Mouse (Mus musculus) midbrain, embryonic 14.5 days (tissue): ENCODE measurements around the gene Chst15. TPM values are rescaled to one million over a fixed set of nuclear protein-coding genes. Genes with fewer than 3 reads are reported as not detected.

Source experiments
- ATAC-seq: fragments of 200-750 bp; cut with Nextera tagmentation; 2 replicates; pipeline ENCODE4 v1.8.0; 2017; ENCODE audit warnings: moderate number of reproducible peaks, moderate library complexity; ENCODE audit not compliant: low FRiP score, low TSS enrichment
- DNase-seq: peaks from one replicate; pipeline ENCODE4 v3.0.0-alpha.2; 2015
- H3K27ac ChIP-seq: fragments of 300-500 bp; sonication (generic); replicated peaks from 2 replicates; pipeline ENCODE4 v1.5.1; 2014; ENCODE audit warnings: mild to moderate bottlenecking, low read depth, low read length, moderate library complexity
- H3K27me3 ChIP-seq: fragments of 300-500 bp; sonication (generic); 2 replicates; pipeline ENCODE4 v1.6.1; 2014; ENCODE audit warnings: low read length, control low read depth, mixed read lengths; ENCODE audit not compliant: control insufficient read depth, insufficient read depth
- H3K36me3 ChIP-seq: fragments of 300-500 bp; sonication (generic); 2 replicates; pipeline ENCODE4 v1.6.1; 2014; ENCODE audit warnings: low read length, control low read depth; ENCODE audit not compliant: control insufficient read depth, insufficient read depth
- H3K4me1 ChIP-seq: fragments of 300-500 bp; sonication (generic); 2 replicates; pipeline ENCODE4 v1.6.1; 2014; ENCODE audit warnings: mild to moderate bottlenecking, antibody characterized with exemption, low read length, control low read depth; ENCODE audit not compliant: control insufficient read depth, insufficient read depth
- H3K4me2 ChIP-seq: fragments of 300-500 bp; sonication (generic); 2 replicates; pipeline ENCODE4 v1.6.1; 2014; ENCODE audit warnings: mild to moderate bottlenecking, low read length, moderate library complexity
- H3K4me3 ChIP-seq: fragments of 300-500 bp; sonication (generic); replicated peaks from 2 replicates; pipeline ENCODE4 v1.5.1; 2014; ENCODE audit warnings: low read depth, low read length
- H3K9ac ChIP-seq: fragments of 300-500 bp; sonication (generic); replicated peaks from 2 replicates; pipeline ENCODE4 v1.6.1; 2014; ENCODE audit warnings: mild to moderate bottlenecking, low read length, moderate library complexity
- H3K9me3 ChIP-seq: fragments of 300-500 bp; sonication (generic); 2 replicates; pipeline ENCODE4 v1.6.1; 2016; ENCODE audit warnings: low read length, control low read depth, mixed read lengths; ENCODE audit not compliant: control insufficient read depth
- WGBS: fragments of 180-500 bp; shearing (Covaris S2); extraction: QIAGEN DNeasy Blood & Tissue Kit; methylation state at CpG from one replicate; pipeline ENCODE4 v1.1.7; 2014; 5-methylcytosine and 5-hydroxymethylcytosine counted together
- polyA plus RNA-seq: library from polyadenylated mRNA; unstranded; fragments of >200 nt; fragmentation: Nextera tagmentation; extraction: Ambion mirVana; gene quantifications from 2 replicates; pipeline ENCODE4 v1.2.1, GENCODE M21; 2014

The Chst15 gene
- polyA plus RNA-seq, 1 experiment from 2014 or later: 17.8 TPM

DNA sequence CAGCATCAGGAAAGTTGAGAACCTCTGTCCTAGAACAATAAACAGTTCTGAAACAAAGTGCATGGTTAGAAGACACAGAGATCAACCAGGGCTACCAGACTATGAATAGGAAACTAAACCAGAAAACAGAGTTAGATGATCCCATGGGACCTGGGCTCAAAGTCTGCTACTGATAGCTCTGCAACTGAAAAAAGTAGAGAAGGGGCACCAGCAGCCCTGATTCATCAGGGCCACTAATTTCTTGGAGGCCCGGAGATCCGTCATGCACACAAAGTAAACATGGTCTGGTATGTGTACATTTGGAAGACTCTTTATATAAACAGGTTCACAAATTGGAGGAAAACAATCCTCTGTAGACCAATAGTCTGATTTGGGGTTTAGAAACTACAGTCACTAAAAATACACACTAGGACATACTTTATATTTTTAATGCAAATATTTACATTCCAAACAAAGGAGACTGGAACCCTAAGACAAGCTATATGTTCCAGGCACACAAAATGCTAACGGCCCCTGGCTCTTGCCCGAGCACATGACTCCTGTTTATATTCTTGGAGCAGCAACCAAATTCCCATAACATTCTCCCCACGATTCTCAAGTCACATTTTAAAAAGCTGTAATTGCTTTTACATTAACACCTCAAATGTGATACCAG, 8.4 kb downstream of the Chst15 start:
- no peaks in the 10 kb centered on the region for H3K27me3 ChIP-seq
- H3K9me3 ChIP-seq: no peaks in the 10 kb centered on the region
- no peak overlapping the region for H3K9ac ChIP-seq
- no peak overlapping the region for H3K4me3 ChIP-seq
- H3K4me1 ChIP-seq: 0 out of 2 replicates have a peak, but pooled peaks cover 15% of the 10 kb centered on the region
- ATAC-seq (no peak), DNase-seq (no peak)
- no peak overlapping the region for H3K4me2 ChIP-seq
- H3K36me3 ChIP-seq: no peaks in the 10 kb centered on the region
- H3K27ac ChIP-seq: no peak overlapping the region
- WGBS: 87% methylated on average over 5 of the region's 5 CpGs

DNA sequence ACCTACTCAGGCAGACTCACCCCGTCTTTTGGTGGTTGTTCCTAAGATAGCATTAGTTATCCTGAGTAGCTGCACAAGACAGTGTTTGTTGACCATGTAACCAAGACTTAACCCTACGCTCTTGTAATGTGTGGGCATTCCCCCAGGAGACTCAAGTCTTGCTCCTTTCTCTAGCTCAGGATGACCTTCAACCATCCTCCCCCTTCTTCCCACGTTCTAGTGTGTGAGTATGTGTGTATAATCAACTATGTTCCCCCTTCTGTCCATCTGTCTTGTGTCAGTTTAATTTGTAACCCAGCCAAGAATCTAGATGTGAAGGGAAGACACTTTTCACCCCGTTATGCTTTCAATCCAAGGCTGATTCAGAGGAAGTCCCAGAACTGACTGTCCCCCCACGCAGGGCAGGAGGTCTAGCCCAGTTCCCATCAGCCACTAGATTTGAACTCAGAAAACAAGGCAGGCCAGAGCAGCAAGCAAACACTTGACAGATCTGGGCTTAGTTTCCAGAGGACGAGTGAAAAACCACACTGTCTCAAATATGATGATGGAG, 9.2 kb downstream of the Chst15 start:
- 0 out of 2 replicates have a peak, but pooled peaks cover 12% of the 10 kb centered on the region for H3K4me1 ChIP-seq
- no peak for ATAC-seq
- DNase-seq: no peak
- H3K27ac ChIP-seq: no peak overlapping the region
- no peaks in the 10 kb centered on the region for H3K9me3 ChIP-seq
- no peaks in the 10 kb centered on the region for H3K27me3 ChIP-seq
- H3K4me3 ChIP-seq: no peak overlapping the region
- WGBS: 84% methylated on average over 6 of the region's 6 CpGs
- H3K9ac ChIP-seq: no peak overlapping the region
- no peaks in the 10 kb centered on the region for H3K36me3 ChIP-seq
- no peak overlapping the region for H3K4me2 ChIP-seq

GRCm38 (mm10) chr7:132306671-132307412, 10.2 kb downstream of the Chst15 start:
- Histone ChIP-seq H3K9ac (no peak overlapping the region), H3K4me2 (no peak overlapping the region), H3K36me3 (no peaks in the 10 kb centered on the region), H3K4me3 (no peak overlapping the region), H3K27ac (no peak overlapping the region), H3K27me3 (no peaks in the 10 kb centered on the region), H3K4me1 (0 out of 2 replicates have a peak, but pooled peaks cover 12% of the 10 kb centered on the region), H3K9me3 (no peaks in the 10 kb centered on the region)
- ATAC-seq (no peak), DNase-seq (no peak)
- 96% methylated on average over 8 of the region's 8 CpGs for WGBS

DNA sequence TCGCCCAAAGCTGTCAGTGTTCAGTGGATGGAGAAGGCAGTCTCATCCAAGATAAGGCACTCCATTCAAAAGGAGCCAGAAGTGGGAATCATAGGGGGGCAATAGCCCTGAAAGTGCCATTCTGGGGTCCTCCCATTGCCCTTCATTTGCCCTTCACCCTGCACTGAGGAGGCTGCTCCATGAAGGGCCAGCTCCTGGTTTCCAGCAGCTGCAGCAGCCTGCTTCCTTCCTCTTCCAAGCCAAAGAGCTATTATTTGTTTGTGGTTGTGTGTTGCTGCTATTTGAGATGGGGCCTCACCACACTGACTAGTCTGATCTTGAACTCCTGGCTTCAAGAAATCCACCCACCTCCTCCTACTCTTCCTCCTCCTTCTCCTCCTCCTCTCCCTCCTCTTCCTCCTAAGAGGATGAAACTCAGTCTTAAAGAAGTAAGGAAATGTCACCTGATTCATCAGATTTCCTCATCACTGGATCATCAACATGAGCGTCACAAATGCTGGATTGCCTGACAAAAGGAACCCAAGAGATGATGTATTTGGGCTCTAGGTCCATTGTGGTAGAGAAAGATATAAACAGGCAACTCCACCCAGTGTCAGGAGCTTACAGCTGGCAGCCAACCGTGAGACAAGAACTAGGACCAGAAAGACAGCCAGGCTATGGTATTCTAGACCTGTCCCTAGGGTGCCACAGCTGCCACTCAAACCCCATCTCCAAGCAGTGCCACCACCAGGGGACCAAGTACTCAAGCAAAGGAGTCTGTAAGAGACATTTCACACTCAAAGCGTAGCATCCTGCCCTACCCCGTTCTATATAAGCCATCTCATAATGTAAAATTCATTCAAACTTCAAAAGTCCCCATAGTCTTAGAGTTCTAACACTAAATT, 11.3 kb downstream of the Chst15 start:
- WGBS: 85% methylated on average over 5 of the region's 5 CpGs
- no peak overlapping the region for H3K9ac ChIP-seq
- H3K27me3 ChIP-seq: no peaks in the 10 kb centered on the region
- 0 out of 2 replicates have a peak, but pooled peaks cover 12% of the 10 kb centered on the region for H3K4me1 ChIP-seq
- H3K36me3 ChIP-seq: no peaks in the 10 kb centered on the region
- no peak overlapping the region for H3K27ac ChIP-seq
- DNase-seq (no peak), ATAC-seq (no peak)
- no peaks in the 10 kb centered on the region for H3K9me3 ChIP-seq
- H3K4me3 ChIP-seq: no peak overlapping the region
- H3K4me2 ChIP-seq: no peak overlapping the region

DNA sequence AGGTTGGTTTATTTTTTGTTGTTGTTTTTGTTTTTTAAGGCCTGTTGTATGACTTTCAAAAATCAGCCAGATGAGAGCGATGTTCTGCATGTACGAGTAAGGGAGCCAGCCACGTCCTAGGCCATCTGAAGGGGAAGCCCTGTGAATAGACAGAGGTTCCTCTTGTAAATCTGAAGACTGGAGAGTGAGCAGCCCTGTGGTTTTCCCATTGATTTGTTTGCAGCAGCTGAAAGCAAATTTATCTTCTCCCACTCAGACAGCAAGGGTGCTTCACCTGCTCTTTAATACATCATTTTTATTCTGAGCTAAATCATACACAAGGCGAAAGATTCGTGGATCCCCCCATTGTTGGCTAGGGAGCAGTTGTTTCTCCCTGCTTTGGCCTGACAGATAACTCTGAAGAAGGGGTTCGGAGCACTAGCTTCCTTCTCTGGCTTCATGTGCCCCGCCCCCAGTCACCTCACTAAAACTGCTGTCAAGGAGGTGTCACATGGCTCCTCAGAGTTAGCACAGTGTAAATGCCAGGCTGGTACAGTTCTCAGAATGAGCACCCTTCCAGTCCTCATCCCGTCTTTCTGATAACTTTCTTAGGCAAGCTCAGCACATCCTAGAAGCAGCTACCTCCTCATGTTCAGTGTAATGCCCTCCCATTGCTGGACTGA, 12.5 kb downstream of the Chst15 start:
- DNase-seq: no peak
- 77% methylated on average over 8 of the region's 8 CpGs for WGBS

GRCm38 (mm10) chr7:132303988-132304387, 13.0 kb downstream of the Chst15 start:
- no peak overlapping the region for H3K9ac ChIP-seq
- ATAC-seq (no peak), DNase-seq (no peak)
- no peak overlapping the region for H3K4me2 ChIP-seq
- H3K27ac ChIP-seq: no peak overlapping the region
- H3K27me3 ChIP-seq: no peaks in the 10 kb centered on the region
- 0 out of 2 replicates have a peak, but pooled peaks cover 12% of the 10 kb centered on the region for H3K4me1 ChIP-seq
- H3K9me3 ChIP-seq: no peaks in the 10 kb centered on the region
- H3K36me3 ChIP-seq: no peaks in the 10 kb centered on the region
- H3K4me3 ChIP-seq: no peak overlapping the region
- WGBS: 91% methylated on average over 7 of the region's 7 CpGs

More for the DNA sequence above, 12.5 kb downstream of the Chst15 start:
- ATAC-seq: no peak
- Histone ChIP-seq H3K4me1 (0 out of 2 replicates have a peak, but pooled peaks cover 12% of the 10 kb centered on the region), H3K4me2 (no peak overlapping the region), H3K27ac (no peak overlapping the region), H3K9ac (no peak overlapping the region), H3K27me3 (no peaks in the 10 kb centered on the region), H3K36me3 (no peaks in the 10 kb centered on the region), H3K9me3 (no peaks in the 10 kb centered on the region), H3K4me3 (no peak overlapping the region)

DNA sequence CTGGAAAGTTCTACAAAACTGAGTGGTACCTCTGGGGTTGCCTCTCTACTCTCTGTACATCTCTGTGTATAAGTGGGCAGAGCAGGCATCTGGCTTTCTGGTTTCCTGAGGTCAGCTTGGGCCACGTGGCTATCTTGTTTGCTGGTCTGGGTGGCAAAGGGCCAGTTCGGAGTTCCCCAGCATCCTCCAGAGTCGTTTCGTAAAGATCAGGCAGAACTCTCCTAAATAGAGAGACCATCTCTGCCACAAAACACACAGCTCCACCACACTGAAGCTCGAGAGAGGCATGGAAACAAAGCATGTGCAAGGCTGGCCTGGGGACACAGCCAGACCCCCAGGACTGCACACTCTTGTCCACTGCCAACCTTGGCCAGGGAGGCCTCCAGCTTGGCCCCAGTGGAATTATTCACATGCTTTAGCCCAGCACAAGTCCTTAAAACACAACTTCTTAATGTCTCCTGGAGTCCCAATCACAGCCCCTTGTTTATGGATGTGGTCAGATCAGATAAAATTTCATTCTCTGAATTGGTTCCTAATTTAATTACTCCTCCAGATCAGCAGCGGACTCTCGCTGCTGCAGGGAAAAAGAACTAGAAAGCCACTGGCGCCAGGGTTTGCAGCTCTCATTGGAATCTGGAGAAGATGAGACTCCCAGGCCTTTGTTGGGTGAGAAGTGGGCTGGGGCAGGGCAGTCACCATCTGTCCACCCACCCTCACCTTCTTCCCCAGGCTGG, 14.4 kb downstream of the Chst15 start:
- Histone ChIP-seq H3K4me2 (no peak overlapping the region), H3K4me1 (0 out of 2 replicates have a peak, but pooled peaks cover 12% of the 10 kb centered on the region), H3K36me3 (no peaks in the 10 kb centered on the region), H3K9ac (no peak overlapping the region), H3K27ac (no peak overlapping the region), H3K4me3 (no peak overlapping the region), H3K27me3 (no peaks in the 10 kb centered on the region), H3K9me3 (no peaks in the 10 kb centered on the region)
- ATAC-seq (no peak), DNase-seq (no peak)
- 84% methylated on average over 8 of the region's 8 CpGs for WGBS
